Mouse (Mus musculus): Measurements from ENCODE around the gene Ccne1.
"Not testable (repeated sequence)": the region's sequence is repeated elsewhere in the genome, so short reads cannot be mapped to it uniquely, and the experiment has no call there.

The Ccne1 gene

DNA sequence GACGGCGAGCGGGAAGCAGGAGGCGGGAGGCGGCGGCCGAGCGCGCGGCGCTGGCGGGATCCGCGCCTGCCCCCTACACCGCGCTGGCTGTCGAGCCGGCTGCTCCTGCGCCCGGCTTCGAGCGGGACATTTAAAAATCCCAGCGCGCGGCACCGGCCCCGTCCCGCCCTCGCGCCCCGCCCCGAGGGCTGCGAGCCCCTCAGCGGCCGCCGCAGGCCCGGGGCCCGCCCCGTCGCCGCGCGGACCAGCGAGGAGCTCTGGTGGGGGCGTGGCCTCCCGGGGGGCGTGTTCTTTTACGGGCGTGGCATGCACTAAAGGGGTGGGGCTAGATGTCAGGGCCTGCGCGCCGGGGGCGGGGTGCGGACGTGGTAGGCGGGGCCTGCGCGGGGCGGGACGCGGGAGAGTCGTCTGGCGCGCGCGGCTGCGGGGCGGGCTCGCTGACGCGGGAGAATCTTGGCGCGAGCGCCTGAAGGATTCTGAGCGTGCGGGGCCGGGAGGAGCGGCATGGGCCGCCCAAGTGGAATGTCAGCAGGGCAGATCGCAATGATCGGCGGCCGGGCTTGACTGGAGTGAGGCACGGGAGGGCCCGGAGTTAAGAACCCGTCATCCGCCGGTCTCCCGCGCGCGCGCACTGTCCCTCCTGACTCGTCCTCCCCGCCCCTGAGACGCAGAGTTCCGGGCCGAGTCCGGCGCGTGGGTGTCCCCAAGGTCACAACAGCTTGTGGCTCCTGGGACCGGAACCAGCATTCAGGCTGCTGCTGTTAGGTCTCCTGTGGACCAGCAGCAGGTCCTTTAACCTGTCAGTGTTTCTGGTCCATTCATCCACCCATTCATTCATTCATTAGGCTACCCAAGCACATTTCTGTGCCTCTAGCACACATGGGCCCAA lies at the start of gene Ccne1:
Ccne1 (minus strand) TSS at position 164 of the 889 bp plus-strand sequence.
- DNase-seq = peak; percentile 99 to 100

DNA sequence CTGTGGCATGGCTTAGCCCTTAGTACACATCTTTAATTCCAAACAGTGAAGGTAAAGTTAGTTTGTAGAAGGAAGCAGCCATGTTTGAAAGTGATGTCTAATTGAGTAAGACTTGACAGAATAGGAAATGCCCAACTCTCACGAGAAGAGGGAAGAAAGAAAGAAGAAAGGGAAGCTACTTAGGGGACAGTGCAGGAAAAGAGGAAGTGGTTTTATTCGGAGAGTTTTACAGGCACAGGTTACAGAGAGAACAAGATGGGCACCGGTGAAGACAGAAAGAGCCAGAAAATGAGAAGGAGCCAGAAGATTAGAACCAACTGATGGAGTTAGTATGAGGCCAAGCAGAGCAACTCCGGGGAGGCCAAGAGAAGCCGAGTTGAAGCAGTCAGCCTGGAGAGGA lies 48.5 kb upstream of the Ccne1 start:
- no peak for DNase-seq

DNA sequence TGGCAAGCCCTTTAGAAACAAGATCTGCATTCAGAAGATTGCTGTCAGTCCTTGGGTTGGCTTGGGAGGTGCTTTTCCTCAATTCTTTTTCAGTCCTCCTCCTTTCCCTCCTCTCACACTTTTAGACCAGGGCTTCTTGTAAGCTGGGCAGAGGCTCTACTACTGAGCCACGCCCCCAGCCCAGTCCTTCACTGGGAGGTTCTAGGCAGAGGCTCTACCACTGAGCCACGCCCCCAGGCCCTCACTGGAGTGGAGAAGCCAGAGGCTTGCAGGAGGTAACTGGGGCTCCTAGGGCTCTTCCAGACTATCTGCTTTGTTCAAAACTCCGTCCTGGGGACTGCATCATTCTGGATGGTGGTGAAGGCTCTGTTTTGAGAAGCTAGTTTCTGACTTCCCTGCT lies 45.2 kb upstream of the Ccne1 start:
- no peak for DNase-seq

DNA sequence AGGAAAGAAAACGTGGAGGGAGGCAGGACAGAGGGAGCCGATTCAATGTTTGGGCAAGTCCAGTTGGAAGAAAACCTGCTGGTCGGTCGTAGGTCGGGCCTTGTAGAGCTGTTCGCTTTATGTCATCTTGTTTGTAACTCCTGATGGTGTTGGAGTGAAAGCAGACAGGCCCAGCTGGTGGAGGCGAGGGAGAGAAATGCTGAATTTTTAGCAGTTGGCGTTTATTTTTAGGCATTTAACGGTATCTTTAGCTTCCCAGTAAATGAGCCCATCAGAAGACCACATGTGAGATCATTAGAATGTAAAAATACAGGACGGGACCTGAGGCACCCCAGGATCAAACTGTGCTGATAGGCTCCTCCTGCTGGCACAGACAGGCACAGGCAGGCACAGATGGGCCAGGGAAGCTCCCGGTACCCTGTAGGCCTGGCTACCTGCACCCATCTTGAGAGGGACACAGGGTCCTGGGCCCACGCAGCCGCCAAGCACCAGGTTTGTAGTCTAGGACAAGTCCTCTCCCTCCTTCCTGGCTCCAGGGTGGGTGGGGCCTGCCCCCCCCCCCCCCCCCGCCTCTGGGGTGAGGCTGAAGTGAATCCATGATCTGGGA lies 44.5 kb upstream of the Ccne1 start:
- DNase-seq = no peak

DNA sequence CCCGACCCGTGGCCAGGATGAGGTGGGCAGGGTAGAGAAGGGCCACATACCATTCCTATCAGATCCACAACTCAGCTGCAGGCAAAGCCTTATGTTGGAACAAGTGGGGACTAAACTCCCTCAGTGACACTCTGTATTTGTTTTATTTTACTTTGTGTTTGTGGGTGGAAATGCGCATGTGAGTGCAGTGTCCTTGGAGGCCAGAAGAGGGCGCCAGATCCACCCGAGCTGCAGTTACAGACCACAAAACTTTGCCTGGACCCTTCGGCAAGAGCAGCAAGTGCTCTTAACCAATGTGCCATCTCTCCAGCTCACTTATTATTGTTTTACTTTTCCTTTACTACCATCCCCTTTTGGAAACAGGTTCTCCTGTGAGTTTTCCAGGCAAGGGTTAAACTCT lies 40.1 kb upstream of the Ccne1 start:
- no peak for DNase-seq

DNA sequence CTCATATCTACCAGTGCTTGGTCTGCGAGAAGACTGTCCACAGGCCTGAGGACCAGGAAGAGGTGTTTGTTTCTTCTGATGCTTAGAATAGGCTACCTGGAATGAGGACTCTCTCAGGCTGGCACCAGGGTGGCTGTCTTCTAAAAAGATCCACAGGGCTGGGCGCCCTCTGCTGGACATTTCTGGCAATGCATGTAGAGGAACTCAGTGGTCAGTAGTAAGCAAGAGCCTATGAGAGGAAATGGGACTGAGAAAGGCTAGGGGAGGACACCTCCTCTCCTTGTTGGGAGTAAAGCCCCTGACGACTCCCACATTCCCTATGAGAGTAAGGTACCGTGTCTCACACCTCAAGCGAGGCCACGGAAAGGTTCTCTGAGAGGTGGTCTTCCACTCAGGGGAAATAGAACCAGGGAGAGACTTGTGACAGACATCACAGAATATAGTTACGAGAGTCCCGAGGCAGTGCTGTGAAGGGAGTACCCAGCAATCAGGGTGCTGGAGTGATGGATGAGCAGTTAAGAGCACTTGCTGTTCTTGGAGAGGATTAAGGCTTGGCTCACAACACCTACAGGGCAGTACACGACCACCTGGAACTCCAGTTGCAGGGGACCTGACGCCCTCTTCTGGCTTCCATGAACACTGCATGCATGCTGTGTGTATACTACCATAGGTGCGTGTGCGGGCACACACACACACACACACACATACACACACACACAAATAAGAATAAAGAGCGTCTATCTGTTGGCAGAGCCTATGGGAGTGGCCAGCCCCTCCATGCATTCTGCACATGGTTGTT lies 34.6 kb upstream of the Ccne1 start:
- DNase-seq = peak; percentile 71 to 80

DNA sequence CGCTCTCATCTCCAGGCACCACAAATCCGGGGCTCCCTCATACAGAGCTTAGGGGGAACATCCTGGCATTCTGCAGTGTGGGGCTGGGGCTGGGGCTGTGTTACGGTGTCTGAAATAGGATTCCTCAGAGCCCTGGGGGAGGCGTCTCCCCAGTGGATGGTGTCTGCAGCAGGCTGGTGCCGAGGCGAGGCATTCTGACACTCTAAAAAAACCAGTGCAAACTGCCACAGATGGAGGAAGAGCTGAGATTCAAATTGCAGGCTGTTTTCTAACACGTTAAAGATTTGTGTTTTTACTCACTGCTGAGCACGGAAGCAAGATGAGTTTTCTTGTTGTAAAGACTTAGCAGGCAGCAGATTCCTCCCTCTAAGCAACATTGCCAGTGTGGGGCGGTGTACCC lies 33.0 kb upstream of the Ccne1 start:
- no peak for DNase-seq

DNA sequence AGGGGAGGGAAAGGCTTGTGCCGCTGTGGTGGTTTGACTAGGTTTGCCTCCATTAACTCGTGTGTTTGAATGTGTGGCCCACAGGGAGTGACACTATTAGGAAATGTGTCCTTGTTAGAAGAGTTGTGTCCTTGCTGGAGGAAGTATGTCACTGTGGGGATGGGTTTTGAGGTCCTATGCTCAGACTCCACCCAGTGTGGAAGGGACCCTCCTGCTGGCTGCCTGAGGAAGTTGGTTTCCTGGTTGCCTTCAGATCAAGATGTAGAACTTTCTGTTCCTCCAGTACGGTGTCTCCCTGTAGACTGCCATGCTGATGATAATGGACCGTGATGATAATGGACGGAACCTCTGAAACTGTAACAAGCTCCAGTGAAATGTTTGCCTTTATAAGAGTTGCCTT lies 27.1 kb upstream of the Ccne1 start:
- DNase-seq = no peak

DNA sequence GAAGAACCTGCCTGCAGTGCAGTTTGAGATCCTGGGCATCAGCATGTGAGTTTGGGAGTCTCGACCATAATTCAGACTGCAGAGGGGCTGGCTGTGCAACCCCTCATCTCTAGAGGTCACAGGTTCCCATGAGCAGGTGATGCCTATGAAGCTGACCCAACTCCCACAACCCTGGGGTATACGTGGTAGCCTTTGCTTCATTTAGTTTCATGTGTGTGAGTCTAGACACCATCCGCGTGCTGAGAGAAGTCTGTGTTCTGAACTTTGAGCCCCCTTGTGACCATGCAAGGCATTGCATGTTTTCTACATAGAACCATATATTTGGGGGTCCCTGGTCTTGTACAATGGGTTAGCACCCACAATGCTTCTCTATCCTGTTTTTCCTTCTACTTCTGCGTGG lies 23.9 kb upstream of the Ccne1 start:
- DNase-seq = peak; percentile 49 to 60

DNA sequence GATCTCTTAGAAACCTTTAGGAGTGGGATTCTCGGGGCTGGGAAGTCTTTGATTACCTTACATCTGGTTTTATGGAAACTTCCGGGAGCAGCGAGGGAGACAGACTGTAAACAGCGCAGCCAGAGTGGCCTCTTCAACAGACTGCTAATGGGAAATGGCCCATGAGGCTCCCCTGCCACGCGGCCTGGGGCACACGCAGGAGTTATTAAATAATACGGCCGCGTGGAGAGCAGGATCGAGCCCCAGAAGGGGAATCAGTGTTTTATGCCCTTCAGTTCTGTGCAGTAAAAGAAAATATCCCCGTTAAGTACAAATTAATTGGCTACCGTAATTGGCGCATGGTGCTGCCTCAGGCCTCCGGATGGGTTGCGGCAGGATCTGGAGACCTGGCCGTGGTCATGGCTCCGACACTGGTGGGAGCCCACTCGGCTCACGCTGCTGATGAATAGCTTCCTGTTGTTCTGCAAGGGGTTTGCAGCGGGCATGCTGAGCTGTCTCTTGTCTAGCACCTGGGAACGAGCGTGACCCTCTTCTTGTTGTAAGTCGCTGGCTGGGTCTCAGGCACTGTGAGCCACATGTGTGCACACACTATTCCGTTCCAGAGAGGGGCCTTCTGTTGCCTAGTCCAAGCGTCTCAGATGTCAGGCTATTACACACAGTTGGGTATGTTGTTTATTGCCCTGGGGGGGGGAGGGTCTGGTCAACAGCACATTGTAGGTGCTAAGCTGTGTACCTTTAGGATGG lies 22.8 kb upstream of the Ccne1 start:
- no peak for DNase-seq

DNA sequence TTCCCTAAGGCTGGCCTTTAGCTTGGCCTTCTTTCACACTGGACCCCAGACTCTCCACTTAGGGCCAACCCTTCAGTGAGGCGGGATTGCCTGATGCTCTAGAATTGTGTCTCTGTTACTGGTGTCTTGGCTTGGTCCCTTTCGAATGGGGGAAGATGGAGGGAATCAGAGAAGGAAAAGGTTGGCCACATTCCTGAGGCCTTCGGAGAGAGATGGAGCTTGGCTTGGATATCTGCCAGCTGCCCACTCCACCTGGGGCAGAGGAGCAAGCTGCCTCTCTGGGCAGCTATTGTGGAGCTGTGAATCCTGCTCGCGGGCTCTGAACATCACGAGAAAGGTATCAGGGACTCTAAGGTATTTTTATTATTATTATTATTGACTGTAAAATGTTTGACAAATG lies 22.2 kb upstream of the Ccne1 start:
- no peak for DNase-seq

DNA sequence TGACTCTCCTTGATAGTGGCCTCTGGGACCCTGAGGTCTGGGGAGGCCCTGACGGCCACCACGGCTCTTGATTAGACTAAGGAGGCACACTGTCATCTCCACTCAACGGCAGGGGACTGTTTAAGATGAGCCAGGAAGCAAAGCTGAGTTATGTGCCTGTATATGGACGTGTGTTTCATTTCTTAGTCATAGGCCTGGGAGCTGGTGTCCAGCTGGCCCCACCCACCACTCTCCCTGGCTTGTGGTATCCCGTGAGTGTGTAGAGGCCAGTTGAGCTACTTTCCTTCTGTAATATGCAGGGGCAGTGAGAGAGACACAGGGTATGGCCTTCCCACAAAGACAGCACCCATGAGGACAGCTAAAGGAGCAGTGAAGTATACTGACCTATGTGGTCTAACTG lies 20.9 kb upstream of the Ccne1 start:
- DNase-seq = not testable (repeated sequence)

DNA sequence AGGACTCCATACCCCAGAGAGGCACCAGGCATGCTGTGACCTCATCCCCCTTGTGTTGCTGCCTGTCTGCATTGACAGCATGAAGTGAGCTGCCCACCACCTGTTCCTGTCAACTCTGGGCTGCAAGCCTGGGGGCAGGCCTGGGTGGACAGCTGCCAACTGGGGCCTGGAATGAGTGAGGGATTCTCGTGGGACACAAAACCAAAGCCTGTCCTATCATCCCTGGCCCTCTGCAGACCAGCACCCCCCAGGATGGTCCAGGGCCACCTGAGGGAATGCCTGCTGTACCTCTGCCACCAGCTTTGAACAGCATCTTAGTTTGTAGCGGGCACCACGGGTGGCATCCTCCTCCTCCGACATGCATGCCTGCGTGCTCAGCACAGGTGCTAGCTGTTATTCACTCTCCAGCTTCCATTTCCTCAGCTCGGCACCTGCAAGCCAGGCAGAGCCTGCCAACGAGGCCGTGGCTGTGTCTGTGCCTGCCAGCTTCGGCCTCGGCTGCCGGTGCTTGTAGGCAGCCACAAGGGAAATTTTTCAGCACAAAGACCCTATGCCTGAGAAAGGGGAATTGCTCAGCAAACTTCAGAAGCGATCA lies 18.3 kb upstream of the Ccne1 start:
- DNase-seq = no peak

DNA sequence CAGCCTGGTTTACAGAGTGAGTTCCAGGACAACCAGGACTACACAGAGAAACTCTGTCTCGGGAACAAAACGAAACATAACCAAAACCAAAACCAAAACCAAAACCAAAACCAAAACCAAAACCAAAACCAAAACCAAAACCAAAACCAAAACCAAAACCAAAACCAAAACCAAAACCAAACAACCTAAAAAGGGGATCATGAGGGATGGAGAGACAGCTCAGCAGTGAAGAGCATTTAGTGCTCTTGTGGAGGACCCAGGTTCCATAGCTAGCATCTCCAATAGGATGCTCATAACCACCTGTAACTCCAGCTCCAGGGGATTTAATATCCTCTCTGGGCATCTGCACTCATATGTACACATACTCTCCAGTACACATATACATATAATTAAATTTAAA lies 16.8 kb upstream of the Ccne1 start:
- DNase-seq = not testable (repeated sequence)

DNA sequence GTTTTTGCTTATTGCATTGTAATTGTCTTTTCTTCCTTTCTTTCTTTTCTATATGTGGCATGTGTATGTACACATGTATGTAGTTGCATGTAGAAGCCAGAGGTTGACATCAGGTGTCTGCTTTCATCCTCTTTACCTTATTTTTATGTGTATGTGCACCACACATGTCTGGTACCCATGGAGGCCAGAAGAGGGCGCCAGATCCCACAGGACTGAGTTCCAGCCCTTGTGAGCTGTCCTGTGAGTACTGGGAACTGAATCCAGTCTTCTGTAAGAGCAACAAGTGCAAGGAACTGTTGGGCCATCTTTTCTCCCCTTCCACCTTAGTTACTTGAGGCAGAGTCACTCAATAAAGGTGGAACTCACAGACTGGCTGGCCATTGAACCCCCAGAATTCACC lies 11.3 kb upstream of the Ccne1 start:
- DNase-seq = no peak

DNA sequence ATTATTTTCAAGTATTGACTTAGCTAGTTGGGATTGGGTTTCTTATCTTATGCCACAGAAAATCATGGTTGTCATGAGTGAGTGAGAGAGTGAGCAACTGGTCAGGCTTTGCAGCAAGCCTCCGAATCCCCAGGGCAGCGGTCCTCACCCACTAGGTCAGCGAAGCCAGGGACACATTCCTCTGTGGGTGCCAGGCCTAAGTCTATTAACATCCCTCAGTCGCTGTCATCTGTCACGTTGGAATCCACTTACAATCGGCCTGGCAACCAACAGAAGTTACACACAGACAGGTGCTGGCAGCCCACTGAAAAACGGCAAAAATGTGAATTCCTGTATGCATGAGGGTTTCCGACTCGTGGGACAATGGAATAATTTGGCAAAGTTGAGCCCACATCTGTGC lies 5.1 kb upstream of the Ccne1 start:
- no peak for DNase-seq

DNA sequence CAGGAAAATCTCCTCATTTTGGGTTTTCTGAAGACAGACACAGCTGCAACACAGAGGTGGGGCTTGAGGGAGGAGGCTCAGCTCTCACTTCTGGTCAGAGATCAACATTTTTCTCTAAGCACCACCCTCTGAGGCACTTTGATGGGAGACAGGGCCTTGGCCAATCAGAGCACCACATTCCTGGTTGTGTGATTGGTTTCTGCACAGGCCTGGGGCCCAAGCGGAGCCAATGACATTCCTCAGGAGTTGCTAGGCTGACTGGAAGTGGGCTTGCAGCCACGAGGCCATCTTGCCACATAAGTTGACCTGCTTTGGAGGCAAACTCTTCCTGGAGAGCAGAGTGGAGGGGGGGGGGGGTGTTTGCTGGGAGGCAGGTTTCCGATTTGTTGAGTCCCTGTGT lies 4.7 kb upstream of the Ccne1 start:
- no peak for DNase-seq

DNA sequence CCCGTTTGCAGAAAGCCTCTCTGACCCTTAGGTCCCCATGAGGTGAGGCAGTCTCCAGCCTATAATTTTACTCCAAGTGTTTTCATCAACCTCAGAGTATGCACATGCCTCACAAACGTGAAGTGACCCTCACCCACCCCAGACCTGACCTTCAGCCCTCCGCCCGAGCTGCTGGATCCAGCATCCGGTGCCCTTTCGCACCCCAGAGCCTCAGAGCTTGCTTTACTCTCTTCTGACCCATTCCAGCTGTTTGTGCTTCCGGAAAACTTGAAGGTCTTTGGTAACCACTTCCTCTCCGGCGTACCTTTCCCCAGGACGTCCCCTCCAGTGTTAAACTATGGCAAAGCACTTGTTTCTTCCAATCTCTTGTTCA lies 912 bp upstream of the Ccne1 start:
- DNase-seq = peak; percentile 53 to 69

DNA sequence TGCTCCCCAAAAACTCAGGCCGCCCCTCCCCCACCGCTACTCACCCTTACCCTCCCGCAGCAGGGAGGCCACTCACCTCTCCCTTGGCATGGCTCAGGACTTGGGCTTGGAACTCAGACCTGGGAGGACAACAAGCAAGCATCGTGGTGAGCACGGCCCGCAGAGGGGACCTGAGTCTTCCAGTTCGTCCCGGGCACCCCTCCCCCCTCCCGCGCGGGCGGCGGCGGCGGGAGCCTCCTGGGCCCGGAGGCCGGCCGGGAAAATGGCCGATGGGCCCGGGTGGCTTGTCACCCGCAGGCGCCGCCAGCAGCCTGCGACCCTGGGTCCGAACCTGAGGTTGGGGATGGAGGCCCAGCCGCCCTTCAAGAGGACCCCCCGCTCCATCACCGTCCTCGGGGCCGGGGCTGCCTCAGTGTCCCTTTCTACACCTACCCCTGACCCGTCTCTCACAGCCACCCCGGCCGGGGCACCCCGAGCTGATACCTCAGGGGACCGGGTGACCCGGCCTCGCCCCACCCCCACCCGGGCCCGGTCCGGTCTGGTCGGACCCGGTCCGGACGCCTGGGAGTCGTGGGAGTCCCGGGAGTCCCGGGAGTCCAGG lies 523 bp downstream of the Ccne1 start:
- DNase-seq = peak in 1 of 2 experiments; percentile 41

DNA sequence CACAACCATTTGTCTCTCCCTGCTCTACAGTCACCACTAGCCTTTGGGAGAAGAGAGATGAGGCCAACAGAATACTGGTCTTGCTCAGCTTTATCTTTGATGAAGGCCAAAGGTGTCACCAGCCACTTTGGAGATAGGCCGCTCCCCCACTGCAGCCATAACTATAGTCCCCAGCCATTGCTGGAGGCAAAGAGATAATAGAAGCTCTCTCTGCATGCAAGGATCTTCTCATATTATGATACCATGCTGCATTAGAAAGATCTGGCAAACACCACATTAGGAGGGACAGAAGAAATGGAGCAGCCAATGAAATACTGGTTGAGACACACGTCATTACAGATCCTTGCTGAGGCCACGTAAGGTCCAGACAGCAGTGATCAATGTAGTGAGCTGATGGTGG lies 2.0 kb downstream of the Ccne1 start:
- DNase-seq = no peak

DNA sequence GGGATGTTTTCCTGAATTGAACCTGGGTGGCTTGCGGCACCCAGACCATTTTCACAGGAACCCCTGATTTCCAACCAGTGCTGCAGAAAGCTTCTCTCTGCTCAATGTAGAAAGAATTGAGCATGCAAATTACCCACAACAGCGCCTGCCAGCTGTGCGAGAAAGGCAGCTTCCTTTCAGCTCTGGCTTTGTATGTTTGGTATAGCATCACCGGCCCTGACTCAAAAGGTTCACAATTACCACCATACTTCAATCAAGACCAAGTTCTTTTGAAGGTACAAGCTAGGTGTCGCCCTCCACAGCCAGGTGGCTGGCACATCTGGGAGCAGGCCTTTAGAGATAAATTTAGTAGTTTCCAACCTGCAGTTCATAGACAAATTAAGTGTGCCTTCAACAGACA lies 3.2 kb downstream of the Ccne1 start:
- peak; percentile 51 to 68 for DNase-seq

DNA sequence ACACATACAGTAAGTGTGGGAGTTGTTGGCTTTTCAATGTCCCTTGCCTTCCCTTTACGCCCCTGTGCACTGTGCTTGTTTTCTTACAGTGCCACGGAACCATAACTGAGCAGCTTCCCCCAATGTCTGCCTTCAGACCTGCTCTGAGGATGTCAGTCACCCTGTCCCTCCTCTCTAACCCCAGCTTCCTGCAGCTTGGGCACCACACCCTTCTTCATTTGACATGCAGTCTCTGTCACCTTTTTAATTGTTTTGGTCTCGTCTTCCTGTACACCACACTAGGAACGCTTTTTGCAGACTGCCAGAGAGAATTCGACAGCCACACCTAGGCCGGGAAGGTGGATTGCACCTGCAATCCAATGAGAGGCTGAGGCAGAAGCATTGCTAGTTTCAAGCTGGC lies 13.0 kb downstream of the Ccne1 start:
- peak; percentile 39 to 55 for DNase-seq

Data from thymus, postnatal 36 days (tissue).